10 mouse cellular contexts compared by ENCODE assay signal in genomic region chr19:36208419-36208818, GRCm38 (mm10).
DNase-seq lines count a peak whose midpoint lies in the region; ATAC-seq lines count a peak whose summit lies in the region.
"Had no signal": no experiment of that assay in that cellular context is flagged by ENCODE, and none has a peak within 500 bp of the region (broad histone marks: within the 10 kb centered on the region; RNA-seq: fewer than 3 reads in every experiment).

No protein-coding gene starts in this region.

- peak; percentile 53 for ATAC-seq in forebrain, embryonic 16.5 days
- ATAC-seq in forebrain, embryonic 13.5 days, result no peak; the same call in 1 of the 2 replicates
- ATAC-seq in heart, embryonic 16.5 days (replicated peaks; ENCODE audit: extremely low read depth, insufficient read depth, low FRiP score), result no peak
- ATAC-seq in neural tube, embryonic 13.5 days (ENCODE audit: low read depth), result no peak
- ATAC-seq in neural tube, embryonic 15.5 days (ENCODE audit: low FRiP score), result no peak
- ATAC-seq in monocyte, adult 5-6 weeks (replicated peaks; ENCODE audit: insufficient number of reproducible peaks, low FRiP score, low TSS enrichment, poor library complexity, severe bottlenecking), result no peak
- ATAC-seq: liver, embryonic 12.5 days had no signal

- H3K4me3 ChIP-seq in forebrain, embryonic 16.5 days (replicated peaks; ENCODE audit: low read length), result no peak overlapping the region
- H3K4me3 ChIP-seq in forebrain, embryonic 13.5 days, result no peak overlapping the region
- no peak overlapping the region for H3K4me3 ChIP-seq in heart, embryonic 16.5 days (ENCODE audit: low read length)
- H3K4me3 ChIP-seq in neural tube, embryonic 13.5 days, result no peak overlapping the region
- H3K4me3 ChIP-seq in neural tube, embryonic 15.5 days (replicated peaks), result no peak overlapping the region
- H3K4me3 ChIP-seq: liver, embryonic 12.5 days had no signal

- 30% methylated on average over 5 of the region's 5 CpGs for WGBS in forebrain, embryonic 16.5 days
- 56% methylated on average over 5 of the region's 5 CpGs for WGBS in forebrain, embryonic 13.5 days
- WGBS in heart, embryonic 16.5 days, result 44% methylated on average over 5 of the region's 5 CpGs
- WGBS in neural tube, embryonic 13.5 days, result 60% methylated on average over 5 of the region's 5 CpGs
- 63% methylated on average over 5 of the region's 5 CpGs for WGBS in neural tube, embryonic 15.5 days

- H3K4me1 ChIP-seq in forebrain, embryonic 16.5 days (replicated peaks; ENCODE audit: control insufficient read depth, insufficient read depth, low read length), result peaks cover 15% of the 10 kb centered on the region
- H3K4me1 ChIP-seq in forebrain, embryonic 13.5 days, result peaks cover 21% of the 10 kb centered on the region
- peaks cover 22% of the 10 kb centered on the region for H3K4me1 ChIP-seq in heart, embryonic 16.5 days (ENCODE audit: control insufficient read depth, insufficient read depth, low read length)
- peaks cover 7% of the 10 kb centered on the region for H3K4me1 ChIP-seq in neural tube, embryonic 13.5 days (replicated peaks)
- H3K4me1 ChIP-seq in neural tube, embryonic 15.5 days, result peaks cover 12% of the 10 kb centered on the region
- H3K4me1 ChIP-seq: liver, embryonic 12.5 days had no signal

- no peak overlapping the region for H3K4me2 ChIP-seq in forebrain, embryonic 16.5 days (ENCODE audit: low read length)
- no peak overlapping the region for H3K4me2 ChIP-seq in forebrain, embryonic 13.5 days
- peak overlapping the region; percentile 28; the same call in 1 of the 2 replicates for H3K4me2 ChIP-seq in heart, embryonic 16.5 days (ENCODE audit: low read depth, low read length)
- H3K4me2 ChIP-seq in neural tube, embryonic 13.5 days, result no peak overlapping the region
- H3K4me2 ChIP-seq in neural tube, embryonic 15.5 days, result no peak overlapping the region
- H3K4me2 ChIP-seq: liver, embryonic 12.5 days had no signal

- no peaks in the 10 kb centered on the region for H3K36me3 ChIP-seq in forebrain, embryonic 16.5 days (ENCODE audit: control insufficient read depth, insufficient read depth)
- H3K36me3 ChIP-seq in forebrain, embryonic 13.5 days (ENCODE audit: poor library complexity, severe bottlenecking), result no peaks in the 10 kb centered on the region
- H3K36me3 ChIP-seq in heart, embryonic 16.5 days (ENCODE audit: control insufficient read depth, insufficient read depth), result no peaks in the 10 kb centered on the region
- H3K36me3 ChIP-seq in neural tube, embryonic 13.5 days, result no peaks in the 10 kb centered on the region
- H3K36me3 ChIP-seq in neural tube, embryonic 15.5 days, result no peaks in the 10 kb centered on the region
- H3K36me3 ChIP-seq: liver, embryonic 12.5 days had no signal

- H3K9me3 ChIP-seq in forebrain, embryonic 16.5 days (ENCODE audit: control insufficient read depth, low read length), result no peaks in the 10 kb centered on the region
- H3K9me3 ChIP-seq in forebrain, embryonic 13.5 days (replicated peaks), result no peaks in the 10 kb centered on the region
- no peaks in the 10 kb centered on the region for H3K9me3 ChIP-seq in heart, embryonic 16.5 days (replicated peaks; ENCODE audit: control insufficient read depth, low read length)
- H3K9me3 ChIP-seq in neural tube, embryonic 13.5 days, result no peaks in the 10 kb centered on the region
- H3K9me3 ChIP-seq in neural tube, embryonic 15.5 days (replicated peaks), result no peaks in the 10 kb centered on the region
- H3K9me3 ChIP-seq: liver, embryonic 12.5 days had no signal

- H3K27ac ChIP-seq in forebrain, embryonic 16.5 days (ENCODE audit: low read length), result no peak overlapping the region; the same call in 1 of the 2 replicates
- H3K27ac ChIP-seq in forebrain, embryonic 13.5 days, result no peak overlapping the region; the same call in 1 of the 2 replicates
- H3K27ac ChIP-seq in heart, embryonic 16.5 days (ENCODE audit: low read length), result peak overlapping the region; percentile 78
- peak overlapping the region; percentile 43 for H3K27ac ChIP-seq in neural tube, embryonic 13.5 days (replicated peaks)
- no peak overlapping the region; the same call in 1 of the 2 replicates for H3K27ac ChIP-seq in neural tube, embryonic 15.5 days (replicated peaks)
- H3K27ac ChIP-seq: liver, embryonic 12.5 days had no signal

- intact Hi-C loops in heart, postnatal 25 days (cut with DNase I), result no loop called here

- DNase-seq in heart, postnatal 25 days (ENCODE audit: low spot score), result no peak
- no peak for DNase-seq in cerebellum, adult 11-12 months
- DNase-seq: cerebellum, adult 11 months had no signal

- no peak overlapping the region for H3K9ac ChIP-seq in forebrain, embryonic 16.5 days (replicated peaks; ENCODE audit: low read depth, low read length)
- H3K9ac ChIP-seq in forebrain, embryonic 13.5 days, result no peak overlapping the region
- H3K9ac ChIP-seq in heart, embryonic 16.5 days (ENCODE audit: low read length), result peak overlapping the region; percentile 8; the same call in 1 of the 2 replicates
- H3K9ac ChIP-seq in neural tube, embryonic 13.5 days, result no peak overlapping the region
- no peak overlapping the region for H3K9ac ChIP-seq in neural tube, embryonic 15.5 days (replicated peaks)
- H3K9ac ChIP-seq: liver, embryonic 12.5 days had no signal

- no peaks in the 10 kb centered on the region for H3K27me3 ChIP-seq in forebrain, embryonic 16.5 days (replicated peaks; ENCODE audit: control insufficient read depth, insufficient read depth, low read length)
- no peaks in the 10 kb centered on the region for H3K27me3 ChIP-seq in forebrain, embryonic 13.5 days
- no peaks in the 10 kb centered on the region for H3K27me3 ChIP-seq in heart, embryonic 16.5 days (ENCODE audit: control insufficient read depth, insufficient read depth, low read length)
- no peaks in the 10 kb centered on the region for H3K27me3 ChIP-seq in neural tube, embryonic 13.5 days
- no peaks in the 10 kb centered on the region for H3K27me3 ChIP-seq in neural tube, embryonic 15.5 days (replicated peaks)
- H3K27me3 ChIP-seq: liver, embryonic 12.5 days had no signal

Comparison
In these comparisons a context has a peak if more than half of its experiments do, and no peak if none do; other contexts are left out.
1. H3K27ac ChIP-seq: peak in heart, embryonic 16.5 days (single experiment) and neural tube, embryonic 13.5 days (single experiment); none in forebrain, embryonic 16.5 days (single experiment), forebrain, embryonic 13.5 days (single experiment) and neural tube, embryonic 15.5 days (single experiment).